Mouse (Mus musculus) limb, embryonic 12.5 days (tissue): ENCODE results near the gene Tsc22d4. TPM values are rescaled to one million over a fixed set of nuclear protein-coding genes. Genes with fewer than 3 reads are reported as not detected.
A peak's percentile ranks its signal among the peaks of the same experiment; 100 is the strongest.

Experiments used
- ATAC-seq: fragments of 200-750 bp; cut with Nextera tagmentation; 2 replicates; pipeline ENCODE4 v1.8.0; 2017; ENCODE audit warnings: low read depth, moderate TSS enrichment; ENCODE audit not compliant: insufficient number of reproducible peaks, insufficient read depth, low FRiP score, low TSS enrichment
- H3K27ac ChIP-seq: fragments of 300-500 bp; sonication (generic); 2 replicates; pipeline ENCODE4 v1.5.1; 2016; ENCODE audit warnings: mild to moderate bottlenecking, moderate library complexity
- H3K27me3 ChIP-seq: fragments of 300-500 bp; sonication (generic); 2 replicates; pipeline ENCODE4 v1.6.1; 2016; ENCODE audit warnings: mild to moderate bottlenecking, moderate library complexity
- H3K36me3 ChIP-seq: fragments of 300-500 bp; sonication (generic); 2 replicates; pipeline ENCODE4 v1.6.1; 2016; ENCODE audit warnings: mild to moderate bottlenecking, moderate library complexity
- H3K4me1 ChIP-seq: fragments of 300-500 bp; sonication (generic); replicated peaks from 2 replicates; pipeline ENCODE4 v1.6.1; 2016
- H3K4me2 ChIP-seq: fragments of 300-500 bp; sonication (generic); 2 replicates; pipeline ENCODE4 v1.6.1; 2016; ENCODE audit warnings: mild to moderate bottlenecking, moderate library complexity
- H3K4me3 ChIP-seq: fragments of 300-500 bp; sonication (generic); replicated peaks from 2 replicates; pipeline ENCODE4 v1.5.1; 2016; ENCODE audit warnings: mild to moderate bottlenecking
- H3K9ac ChIP-seq: fragments of 300-500 bp; sonication (generic); replicated peaks from 2 replicates; pipeline ENCODE4 v1.6.1; 2016; ENCODE audit warnings: mild to moderate bottlenecking, moderate library complexity
- H3K9me3 ChIP-seq: fragments of 300-500 bp; sonication (generic); 2 replicates; pipeline ENCODE4 v1.6.1; 2016; ENCODE audit warnings: mild to moderate bottlenecking, moderate library complexity
- WGBS: fragments of 180-500 bp; shearing (Covaris S2); methylation state at CpG from one replicate; pipeline ENCODE4 v1.1.7; 2016; 5-methylcytosine and 5-hydroxymethylcytosine counted together
- polyA plus RNA-seq: library from polyadenylated mRNA; unstranded; fragments of >200 nt; fragmentation: Nextera tagmentation; extraction: Ambion mirVana; gene quantifications from 2 replicates; pipeline ENCODE4 v1.2.1, GENCODE M21; 2016

The Tsc22d4 gene
- 127 and 128 TPM in 2 replicates for polyA plus RNA-seq

DNA sequence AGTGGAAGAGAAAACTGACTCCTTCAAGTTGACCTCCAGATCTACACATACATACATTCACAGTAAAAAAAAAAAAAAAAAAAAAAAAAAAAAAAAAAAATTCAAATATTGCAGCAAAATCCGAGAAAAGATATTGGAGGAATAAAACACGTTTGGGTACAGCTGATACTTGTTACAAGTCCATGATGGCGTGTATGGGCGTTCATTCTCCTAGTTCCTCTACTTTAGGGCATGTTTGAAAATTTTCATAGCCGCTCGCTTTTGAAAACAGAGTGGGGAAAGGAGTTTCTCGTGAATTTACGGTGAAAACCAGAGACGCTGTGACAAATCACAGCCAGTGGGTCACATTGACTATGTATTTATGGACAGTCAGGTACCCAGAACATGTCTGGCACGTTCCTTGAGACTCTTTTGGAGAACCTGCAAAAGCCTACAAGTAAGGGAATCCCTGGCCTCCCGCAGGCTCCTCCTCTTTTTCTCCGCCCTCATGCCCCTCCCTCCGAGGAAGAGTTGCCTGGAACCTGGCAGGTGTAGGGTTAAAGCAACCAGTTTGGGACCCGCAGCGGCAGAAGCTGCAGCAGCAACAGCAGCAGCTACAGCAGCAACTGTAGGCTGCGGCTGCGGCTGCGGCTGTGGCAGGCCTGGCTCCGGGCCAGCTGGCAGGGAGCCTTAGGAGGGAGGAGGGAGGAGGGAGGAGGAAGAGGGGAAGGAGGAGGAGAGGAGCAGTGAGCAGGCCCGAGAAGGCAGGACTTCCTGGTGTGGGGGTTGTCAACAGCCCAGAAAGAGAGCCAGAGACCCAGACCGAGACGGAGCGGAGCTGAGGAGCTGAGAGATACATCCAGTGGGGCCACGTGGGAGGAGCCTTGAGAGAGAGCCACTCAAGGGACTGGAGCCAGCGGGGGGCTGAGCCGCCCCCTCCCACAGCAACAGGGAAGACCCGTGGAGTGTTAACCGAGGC lies at the start of gene Tsc22d4:
Tsc22d4 (plus strand) TSS at position 517 of the 958 bp plus-strand sequence.
- H3K27me3 ChIP-seq = no peaks in the 10 kb centered on the region
- H3K27ac ChIP-seq = peak within 1 kb of the TSS; percentile 96
- H3K4me2 ChIP-seq = peak within 1 kb of the TSS; percentile 99
- H3K9ac ChIP-seq = peak within 1 kb of the TSS; percentile 85
- WGBS = 5% methylated on average over 28 of the region's 28 CpGs
- H3K4me1 ChIP-seq = peaks cover 38% of the 10 kb centered on the region
- peak; percentile 71 for ATAC-seq
- peaks cover 11% of the 10 kb centered on the region for H3K36me3 ChIP-seq
- H3K9me3 ChIP-seq = no peaks in the 10 kb centered on the region
- H3K4me3 ChIP-seq = peak within 1 kb of the TSS; percentile 83

- H3K27me3 ChIP-seq = no peaks in the 10 kb centered on the region
- no peak overlapping the region for H3K27ac ChIP-seq
- no peak overlapping the region for H3K9ac ChIP-seq
- H3K4me3 ChIP-seq = no peak overlapping the region
- no peaks in the 10 kb centered on the region for H3K4me1 ChIP-seq
- ATAC-seq = no peak
- H3K36me3 ChIP-seq = no peaks in the 10 kb centered on the region
- 82% methylated on average over 4 of the region's 4 CpGs for WGBS
- H3K9me3 ChIP-seq = no peaks in the 10 kb centered on the region
- no peak overlapping the region for H3K4me2 ChIP-seq
Observed at GRCm38 (mm10) chr5:137695930-137696329, 49.6 kb upstream of the Tsc22d4 start.

DNA sequence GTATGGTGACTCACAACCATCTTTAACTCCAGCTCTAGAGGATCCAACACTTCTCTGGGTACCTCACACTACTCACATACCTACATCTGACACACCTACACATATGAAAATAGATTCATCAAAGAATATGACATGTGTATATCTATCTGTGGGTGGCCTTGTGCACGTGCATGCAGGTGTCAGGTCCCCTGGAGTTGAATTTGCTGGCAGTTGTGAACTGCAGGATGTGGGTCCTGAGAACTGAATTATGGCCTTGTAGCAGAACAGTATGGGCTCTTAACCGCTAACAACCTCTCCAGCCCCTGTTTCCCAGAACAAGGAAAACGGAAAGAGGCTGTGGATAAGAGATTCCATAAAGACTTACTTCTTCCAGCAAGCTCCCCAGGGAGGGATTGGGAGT lies 46.5 kb upstream of the Tsc22d4 start:
- Histone ChIP-seq H3K4me1 (no peaks in the 10 kb centered on the region), H3K9me3 (no peaks in the 10 kb centered on the region), H3K9ac (no peak overlapping the region), H3K4me2 (no peak overlapping the region), H3K27me3 (no peaks in the 10 kb centered on the region), H3K27ac (no peak overlapping the region), H3K36me3 (no peaks in the 10 kb centered on the region), H3K4me3 (no peak overlapping the region)
- no peak for ATAC-seq
- WGBS = 62% methylated on average over 3 of the region's 3 CpGs

- Histone ChIP-seq H3K36me3 (no peaks in the 10 kb centered on the region), H3K9ac (no peak overlapping the region), H3K4me1 (no peaks in the 10 kb centered on the region), H3K4me3 (no peak overlapping the region), H3K4me2 (no peak overlapping the region), H3K9me3 (no peaks in the 10 kb centered on the region), H3K27ac (no peak overlapping the region), H3K27me3 (no peaks in the 10 kb centered on the region)
- ATAC-seq = no peak
- WGBS = 55% methylated on average over 2 of the region's 2 CpGs
Observed at GRCm38 (mm10) chr5:137699850-137700249, 45.7 kb upstream of the Tsc22d4 start.

DNA sequence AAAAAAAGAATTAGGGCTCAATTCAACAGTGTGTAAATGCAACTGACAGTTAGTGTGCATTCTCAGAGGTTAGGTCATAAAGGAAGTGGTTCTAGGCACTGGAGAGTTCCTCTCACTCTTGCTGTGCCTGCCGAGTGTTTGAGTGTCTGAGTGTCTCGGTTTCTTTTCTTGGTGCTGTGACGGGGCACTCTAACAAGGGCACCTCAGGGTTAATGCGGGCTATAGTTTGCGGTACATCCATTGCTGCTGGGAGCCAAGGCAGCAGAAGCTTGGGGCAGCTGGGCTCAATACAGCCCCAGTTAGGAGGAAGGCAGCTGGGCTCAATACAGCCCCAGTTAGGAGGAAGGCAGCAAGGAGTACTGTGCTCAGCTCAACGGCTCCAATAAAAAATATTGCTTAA lies 40.3 kb upstream of the Tsc22d4 start:
- Histone ChIP-seq H3K4me3 (no peak overlapping the region), H3K9ac (no peak overlapping the region), H3K27ac (no peak overlapping the region), H3K4me1 (no peaks in the 10 kb centered on the region), H3K4me2 (no peak overlapping the region), H3K9me3 (no peaks in the 10 kb centered on the region), H3K36me3 (no peaks in the 10 kb centered on the region), H3K27me3 (no peaks in the 10 kb centered on the region)
- no peak for ATAC-seq
- 46% methylated on average over 6 of the region's 6 CpGs for WGBS

- H3K27ac ChIP-seq = no peak overlapping the region
Observed at GRCm38 (mm10) chr5:137706913-137707633, 38.5 kb upstream of the Tsc22d4 start.

GRCm38 (mm10) chr5:137713454-137713853 lies 32.1 kb upstream of the Tsc22d4 start:
- H3K4me2 ChIP-seq = no peak overlapping the region
- ATAC-seq = no peak
- no peaks in the 10 kb centered on the region for H3K9me3 ChIP-seq
- H3K9ac ChIP-seq = no peak overlapping the region
- whole genome bisulfite sequencing = 84% methylated on average over 5 of the region's 5 CpGs
- peaks cover 4% of the 10 kb centered on the region; the same call in 1 of the 2 replicates for H3K27me3 ChIP-seq
- H3K27ac ChIP-seq = no peak overlapping the region
- no peaks in the 10 kb centered on the region for H3K4me1 ChIP-seq
- H3K4me3 ChIP-seq = no peak overlapping the region
- H3K36me3 ChIP-seq = no peaks in the 10 kb centered on the region

More at GRCm38 (mm10) chr5:137706913-137707633, 38.5 kb upstream of the Tsc22d4 start:
- H3K9ac ChIP-seq = no peak overlapping the region
- no peaks in the 10 kb centered on the region for H3K4me1 ChIP-seq
- no peak overlapping the region for H3K4me3 ChIP-seq
- no peaks in the 10 kb centered on the region for H3K36me3 ChIP-seq
- no peaks in the 10 kb centered on the region for H3K9me3 ChIP-seq
- no peaks in the 10 kb centered on the region for H3K27me3 ChIP-seq
- no peak overlapping the region for H3K4me2 ChIP-seq
- 77% methylated on average over 12 of the region's 12 CpGs for WGBS
- no peak for ATAC-seq

- Histone ChIP-seq H3K4me3 (no peak overlapping the region), H3K9me3 (no peaks in the 10 kb centered on the region), H3K4me2 (no peak overlapping the region), H3K27me3 (peaks cover 4% of the 10 kb centered on the region; the same call in 1 of the 2 replicates), H3K4me1 (peaks cover 2% of the 10 kb centered on the region), H3K36me3 (no peaks in the 10 kb centered on the region), H3K27ac (no peak overlapping the region), H3K9ac (no peak overlapping the region)
- 73% methylated on average over 8 of the region's 8 CpGs for WGBS
- no peak for ATAC-seq
Observed at GRCm38 (mm10) chr5:137715685-137716084, 29.8 kb upstream of the Tsc22d4 start.

DNA sequence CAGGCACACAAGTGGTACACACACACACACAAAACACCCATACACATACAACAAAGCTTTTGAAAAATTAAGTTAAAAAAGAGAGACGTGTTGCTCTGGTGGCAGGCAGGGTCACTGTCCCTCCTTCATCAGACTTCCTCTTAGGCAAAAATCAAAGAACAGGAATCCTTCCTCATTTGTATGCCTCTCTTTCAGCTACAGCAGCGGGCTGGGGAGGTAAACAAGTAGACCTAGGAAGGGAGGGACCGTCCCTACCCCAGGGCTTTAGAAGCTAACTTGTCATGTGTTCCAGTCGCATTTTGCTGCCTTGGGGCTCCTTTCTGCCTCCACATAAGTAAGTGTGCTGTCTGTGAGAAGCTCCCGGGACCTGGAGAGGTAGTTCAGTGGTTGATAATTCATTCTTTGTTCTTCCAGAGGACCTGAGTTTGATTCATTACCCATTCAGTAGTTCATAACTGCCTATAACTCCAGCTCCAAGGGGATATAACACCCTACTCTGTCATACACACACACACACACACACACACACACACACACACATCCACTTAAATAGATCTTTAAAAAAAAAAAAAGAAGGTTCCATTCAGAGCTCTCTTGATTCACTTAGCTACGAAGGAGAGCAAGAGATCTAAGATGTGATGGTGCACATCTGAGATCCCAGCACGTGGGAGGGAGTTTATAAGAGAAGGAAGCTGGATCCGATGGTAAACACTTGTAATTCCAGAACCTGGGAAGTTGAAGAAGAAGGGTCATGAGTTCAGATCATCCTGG lies 27.3 kb upstream of the Tsc22d4 start:
- peaks cover 3% of the 10 kb centered on the region for H3K4me1 ChIP-seq
- H3K9ac ChIP-seq = no peak overlapping the region
- H3K36me3 ChIP-seq = no peaks in the 10 kb centered on the region
- 71% methylated on average over 8 of the region's 8 CpGs for WGBS
- ATAC-seq = no peak
- H3K27ac ChIP-seq = no peak overlapping the region
- H3K4me2 ChIP-seq = no peak overlapping the region
- H3K27me3 ChIP-seq = peaks cover 10% of the 10 kb centered on the region; the same call in 1 of the 2 replicates
- H3K4me3 ChIP-seq = no peak overlapping the region
- H3K9me3 ChIP-seq = no peaks in the 10 kb centered on the region

- no peaks in the 10 kb centered on the region for H3K36me3 ChIP-seq
- H3K27me3 ChIP-seq = peaks cover 7% of the 10 kb centered on the region; the same call in 1 of the 2 replicates
- no peak for ATAC-seq
- H3K4me1 ChIP-seq = peaks cover 3% of the 10 kb centered on the region
- no peak overlapping the region for H3K4me3 ChIP-seq
- no peak overlapping the region for H3K27ac ChIP-seq
- no peaks in the 10 kb centered on the region for H3K9me3 ChIP-seq
- whole genome bisulfite sequencing = 87% methylated on average over 6 of the region's 6 CpGs
- H3K4me2 ChIP-seq = no peak overlapping the region
- no peak overlapping the region for H3K9ac ChIP-seq
Observed at GRCm38 (mm10) chr5:137719088-137719487, 26.4 kb upstream of the Tsc22d4 start.
